Mouse (Mus musculus): ENCODE results near the gene Olfr164.

Olfr164 gene

DNA sequence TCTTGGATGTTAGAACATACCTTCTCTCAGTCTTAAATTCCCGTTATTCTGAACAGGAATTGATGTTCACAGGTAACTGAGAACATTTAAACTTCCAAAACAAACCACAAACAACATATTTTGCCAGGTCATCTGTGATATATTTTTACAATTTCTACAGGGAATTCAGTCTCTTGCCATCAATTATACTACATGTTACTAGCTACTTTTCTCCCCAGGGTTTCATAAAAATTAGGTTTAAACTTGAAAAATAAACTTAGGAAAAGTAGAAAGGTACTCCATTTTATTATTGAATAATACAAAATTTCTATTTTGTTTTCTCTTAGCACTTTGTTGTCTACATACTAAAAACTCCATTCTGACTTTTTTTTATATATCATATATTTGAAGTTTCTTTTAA, at the start of gene Olfr164:
Gene Olfr164, minus strand, starts transcription at position 101 of the 400 bp plus-strand sequence.
- DNase-seq (ENCODE audit: low spot score), result no peak

DNA sequence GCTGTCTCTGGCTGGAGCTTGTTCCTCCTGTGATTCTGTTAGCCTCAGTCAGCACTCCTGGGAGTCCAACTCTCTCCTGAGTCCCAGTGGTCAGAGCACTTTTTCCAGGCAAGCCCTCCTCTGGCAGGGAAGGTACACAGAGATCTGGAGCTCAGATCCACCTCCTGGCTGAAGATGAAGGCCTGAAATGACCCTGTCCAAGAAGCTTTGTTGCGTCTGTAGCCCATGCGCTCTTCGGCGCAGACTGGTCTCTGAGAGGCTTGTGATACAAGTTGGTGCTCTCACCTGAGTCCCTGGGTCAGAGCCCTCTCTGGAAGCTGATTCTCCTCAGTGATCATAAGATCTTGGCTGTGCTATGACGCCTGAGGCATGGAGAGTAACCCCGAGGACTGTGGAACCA, 35.2 kb upstream of the Olfr164 start:
- DNase-seq (ENCODE audit: low spot score), result no peak

DNA sequence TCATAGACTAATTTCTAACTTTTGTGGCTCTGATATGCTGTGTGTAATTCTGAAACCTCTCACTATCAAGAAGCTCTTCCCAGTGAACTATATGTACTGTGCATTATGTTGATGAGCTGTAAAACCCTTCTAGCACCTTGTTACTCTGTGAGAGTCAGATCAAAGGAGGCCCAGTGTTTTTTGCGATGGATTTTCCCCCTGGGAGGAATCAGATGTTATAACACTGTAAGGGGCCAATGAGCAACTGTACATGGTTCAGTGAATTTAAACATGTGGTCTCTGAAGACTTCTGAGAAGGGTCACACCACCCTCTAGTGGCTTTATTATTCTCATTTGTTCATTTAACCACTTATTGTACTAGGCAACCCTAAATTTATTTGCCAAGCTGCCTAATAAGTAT, 50.6 kb downstream of the Olfr164 start:
- no peak for DNase-seq (ENCODE audit: low spot score)

DNA sequence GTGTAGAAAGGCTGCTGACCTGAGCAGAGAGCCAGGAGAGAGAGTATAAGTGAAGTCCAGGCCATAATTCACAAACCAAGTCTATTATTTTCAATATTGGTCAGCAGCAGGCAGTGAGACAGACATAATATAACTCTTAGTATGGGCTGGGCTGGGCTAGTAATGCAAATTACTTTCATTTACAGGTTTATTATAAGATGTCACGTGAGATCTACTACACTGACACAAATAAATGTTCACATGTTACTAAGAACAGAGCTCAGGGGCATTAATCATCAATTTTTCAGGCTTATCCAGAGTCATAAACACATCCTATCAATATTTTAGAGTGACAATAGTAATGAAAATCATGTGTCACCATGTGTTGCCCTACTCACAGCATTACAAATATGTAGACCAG, 53.1 kb downstream of the Olfr164 start:
- DNase-seq (ENCODE audit: low spot score), result no peak

DNA sequence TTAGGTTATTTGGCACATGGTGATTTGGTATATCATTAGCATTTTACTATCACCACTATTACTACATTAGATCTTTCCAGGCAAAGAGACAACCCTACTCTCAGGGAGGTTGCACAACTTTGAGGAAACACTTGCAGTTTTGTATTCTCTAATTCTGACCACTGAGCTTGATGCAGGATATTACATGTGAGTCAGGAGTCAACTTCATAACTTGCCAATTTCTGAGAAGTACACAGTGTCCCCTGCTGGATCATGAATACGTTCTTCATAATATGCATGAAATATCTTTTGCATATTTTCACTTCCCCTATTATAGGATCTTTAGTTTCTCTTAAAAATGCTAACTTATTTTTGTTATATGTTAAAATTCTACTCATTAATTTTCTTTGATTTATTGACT, 68.0 kb downstream of the Olfr164 start:
- DNase-seq (ENCODE audit: low spot score), result no peak

DNA sequence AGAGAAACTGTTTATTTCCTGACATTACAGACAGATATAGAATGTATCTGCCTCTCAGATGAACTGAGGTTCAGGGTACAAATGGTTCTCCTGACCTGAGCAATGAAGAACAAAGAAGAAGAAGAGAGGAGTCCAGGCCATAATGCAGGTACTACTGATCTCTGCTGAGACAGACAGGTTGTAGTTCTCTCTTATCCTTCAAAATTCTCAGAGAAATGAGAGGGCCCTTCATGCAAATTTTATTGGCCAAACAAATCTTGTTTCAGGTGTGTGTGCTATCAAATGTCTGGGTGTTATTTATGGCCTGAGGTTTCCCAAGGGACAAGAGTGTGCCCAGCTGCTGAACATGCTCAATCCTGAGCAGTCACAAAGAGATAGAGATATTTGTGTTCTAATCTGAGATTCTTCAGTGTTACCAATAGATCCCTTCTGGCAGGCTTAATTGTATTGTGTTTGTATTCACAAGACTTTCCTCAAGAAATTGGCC, 72.3 kb downstream of the Olfr164 start:
- DNase-seq (ENCODE audit: low spot score), result no peak

DNA sequence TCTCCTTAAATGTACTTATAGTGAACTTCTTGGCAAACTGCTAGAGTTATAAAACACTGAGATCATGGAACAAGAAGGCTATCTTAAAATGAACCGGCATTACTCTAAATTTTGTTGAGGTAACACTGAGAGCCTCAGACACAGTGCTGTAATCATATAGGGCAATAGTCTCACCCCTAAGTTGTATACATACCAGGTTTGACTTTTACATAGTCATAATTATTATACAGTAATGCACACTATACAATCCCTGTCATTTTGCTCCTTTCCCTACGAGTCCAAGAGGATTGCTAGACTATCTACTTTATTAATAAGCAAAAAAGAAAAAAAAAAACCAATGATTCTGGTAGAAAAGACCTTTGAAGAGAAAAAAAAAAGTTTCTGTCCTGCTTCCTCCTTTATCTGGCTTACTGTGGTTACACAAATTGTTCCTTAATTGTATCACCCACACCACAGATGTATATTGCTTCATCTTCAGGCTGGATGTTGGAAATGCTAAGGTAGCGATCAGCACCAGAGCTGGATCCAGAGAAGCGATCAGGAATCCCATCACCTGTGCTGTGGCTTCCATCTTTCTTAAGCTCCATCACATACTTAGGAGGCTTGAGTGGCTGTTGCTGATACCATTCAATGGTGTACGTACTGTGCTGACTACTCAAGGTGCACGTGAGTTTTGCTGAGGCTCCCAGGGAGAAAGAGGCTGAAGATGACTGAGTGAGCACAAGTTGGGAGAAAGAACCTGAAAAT, 72.9 kb downstream of the Olfr164 start:
- DNase-seq (ENCODE audit: low spot score), result no peak

DNA sequence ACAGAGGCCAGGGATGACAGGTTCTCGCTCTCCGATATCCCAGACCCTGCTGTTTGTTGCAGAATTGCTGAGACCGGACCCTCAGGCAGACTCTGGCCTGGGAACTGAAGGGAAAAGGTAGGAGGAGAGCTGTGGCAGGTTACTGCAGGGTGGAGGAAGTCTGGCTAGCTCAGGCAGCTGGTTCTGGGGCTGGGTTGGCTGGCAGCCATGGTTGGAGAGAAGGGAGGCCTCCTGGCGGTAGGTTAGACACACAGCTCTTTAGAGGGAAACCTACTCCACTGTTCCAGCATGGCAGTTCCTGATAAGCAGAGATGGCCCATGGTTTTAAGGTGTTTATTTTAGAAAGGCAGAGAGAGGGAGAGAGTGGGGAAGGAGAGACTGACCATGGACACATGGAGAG, 77.1 kb downstream of the Olfr164 start:
- DNase-seq (ENCODE audit: low spot score), result no peak

All from testis, postnatal 10 days (tissue).